Mouse (Mus musculus) cortical plate, adult 2 months (tissue): ENCODE results near the gene Setd7. TPM values are rescaled to one million over a fixed set of nuclear protein-coding genes. Genes with fewer than 3 reads are reported as not detected.

ENCODE experiments used
- H3K27ac ChIP-seq: fragments of 200-500 bp; 2 replicates; pipeline ENCODE4 v1.5.1; 2012; ENCODE audit warnings: low read length, control low read depth, inconsistent platforms; ENCODE audit not compliant: insufficient read depth
- H3K4me1 ChIP-seq: fragments of 200-500 bp; 2 replicates; pipeline ENCODE4 v1.6.1; 2011; ENCODE audit warnings: low read length; ENCODE audit not compliant: control insufficient read depth, insufficient read depth
- H3K4me3 ChIP-seq: fragments of 200-500 bp; 2 replicates; pipeline ENCODE4 v1.5.1; 2011; ENCODE audit warnings: mild to moderate bottlenecking, low read length, control low read depth; ENCODE audit not compliant: insufficient read depth
- CTCF ChIP-seq: fragments of 200-500 bp; IDR thresholded peaks from 2 replicates; pipeline ENCODE4 v1.5.1; 2011; ENCODE audit warnings: mild to moderate bottlenecking, control low read depth, low read length; ENCODE audit not compliant: insufficient read depth; ENCODE audit errors: extremely low read depth
- POLR2A ChIP-seq: fragments of 200-500 bp; IDR thresholded peaks from 2 replicates; pipeline ENCODE4 v1.6.1; 2011; ENCODE audit warnings: mild to moderate bottlenecking, low read length, control low read depth; ENCODE audit not compliant: insufficient read depth; ENCODE audit errors: extremely low read depth
- polyA plus RNA-seq: library from polyadenylated mRNA; depleted of rRNA; stranded (reverse); fragments of >200 nt; gene quantifications from 2 replicates; pipeline ENCODE4 v1.2.3, GENCODE M21; 2012

Gene Setd7
- polyA plus RNA-seq, 1 experiment = 65.4 TPM

GRCm38 (mm10) chr3:51561109-51561992 is 672 bp upstream of the Setd7 start:
- peak overlapping the region; percentile 100 for H3K27ac ChIP-seq
- peak overlapping the region; percentile 87 for H3K4me3 ChIP-seq
- H3K4me1 ChIP-seq = no peaks in the 10 kb centered on the region
- TF ChIP-seq CTCF (peak; percentile 22; the same call in 1 of the 2 replicates), POLR2A (peak; percentile 29; the same call in 1 of the 2 replicates)

- Histone ChIP-seq H3K27ac (peak overlapping the region; percentile 100), H3K4me3 (peak overlapping the region; percentile 87), H3K4me1 (peaks cover 4% of the 10 kb centered on the region)
- TF ChIP-seq POLR2A (peak; percentile 70), CTCF (no peak)
Measured at GRCm38 (mm10) chr3:51559594-51560450, 857 bp downstream of the Setd7 start.

GRCm38 (mm10) chr3:51555583-51555982 is 5.1 kb downstream of the Setd7 start:
- TF ChIP-seq POLR2A = no peak
- TF ChIP-seq CTCF = no peak
- H3K4me3 ChIP-seq = no peak overlapping the region
- H3K27ac ChIP-seq = no peak overlapping the region
- peaks cover 9% of the 10 kb centered on the region for H3K4me1 ChIP-seq

- TF ChIP-seq CTCF (no peak), POLR2A (no peak)
- Histone ChIP-seq H3K4me3 (no peak overlapping the region), H3K27ac (no peak overlapping the region), H3K4me1 (peaks cover 9% of the 10 kb centered on the region)
Measured at GRCm38 (mm10) chr3:51554836-51555235, 5.8 kb downstream of the Setd7 start.

- Histone ChIP-seq H3K27ac (no peak overlapping the region), H3K4me3 (no peak overlapping the region), H3K4me1 (peaks cover 9% of the 10 kb centered on the region)
- TF ChIP-seq CTCF = no peak
- TF ChIP-seq POLR2A = no peak
Measured at GRCm38 (mm10) chr3:51554067-51554466, 6.6 kb downstream of the Setd7 start.

- Histone ChIP-seq H3K27ac (no peak overlapping the region), H3K4me3 (no peak overlapping the region), H3K4me1 (peaks cover 9% of the 10 kb centered on the region)
- TF ChIP-seq CTCF (no peak), POLR2A (no peak)
Measured at GRCm38 (mm10) chr3:51553497-51553875, 7.2 kb downstream of the Setd7 start.

GRCm38 (mm10) chr3:51552841-51553496 is 7.7 kb downstream of the Setd7 start:
- Histone ChIP-seq H3K27ac (no peak overlapping the region), H3K4me1 (peaks cover 9% of the 10 kb centered on the region), H3K4me3 (no peak overlapping the region)
- TF ChIP-seq CTCF (no peak), POLR2A (no peak)

GRCm38 (mm10) chr3:51552197-51552596 is 8.5 kb downstream of the Setd7 start:
- H3K4me1 ChIP-seq = peaks cover 9% of the 10 kb centered on the region
- TF ChIP-seq CTCF (no peak), POLR2A (no peak)
- H3K27ac ChIP-seq = no peak overlapping the region
- no peak overlapping the region for H3K4me3 ChIP-seq

- Histone ChIP-seq H3K27ac (no peak overlapping the region), H3K4me3 (no peak overlapping the region), H3K4me1 (peaks cover 4% of the 10 kb centered on the region; the same call in 1 of the 2 replicates)
- no peak for TF ChIP-seq CTCF
- TF ChIP-seq POLR2A = no peak
Measured at GRCm38 (mm10) chr3:51548987-51549579, 11.6 kb downstream of the Setd7 start.
